Mouse (Mus musculus): Measurements from ENCODE around the gene Baiap2. TPM values are rescaled to one million over a fixed set of nuclear protein-coding genes. Genes with fewer than 3 reads are reported as not detected.

The Baiap2 gene
- polyA plus RNA-seq, 1 experiment from 2014 or later: 17.7 TPM

- WGBS: 38% methylated on average over 14 of the region's 14 CpGs
- H3K4me1 ChIP-seq (ENCODE audit: control insufficient read depth, insufficient read depth, low read length): peaks cover 9% of the 10 kb centered on the region; the same call in 1 of the 2 replicates
- H3K27ac ChIP-seq (replicated peaks; ENCODE audit: low read depth, low read length): no peak overlapping the region
These were observed 108.7 kb downstream of the Baiap2 start for GRCm38 (mm10) chr11:120051124-120051811.

GRCm38 (mm10) chr11:120052274-120052673 is 109.7 kb downstream of the Baiap2 start:
- Histone ChIP-seq H3K27ac (replicated peaks; ENCODE audit: low read depth, low read length) (no peak overlapping the region), H3K27me3 (ENCODE audit: control insufficient read depth, insufficient read depth, low read length) (peaks cover 19% of the 10 kb centered on the region), H3K4me1 (ENCODE audit: control insufficient read depth, insufficient read depth, low read length) (peaks cover 5% of the 10 kb centered on the region; the same call in 1 of the 2 replicates), H3K36me3 (ENCODE audit: control insufficient read depth, insufficient read depth, low read length) (no peaks in the 10 kb centered on the region), H3K9me3 (ENCODE audit: control insufficient read depth, low read length) (no peaks in the 10 kb centered on the region), H3K4me2 (ENCODE audit: low read depth, severe bottlenecking) (no peak overlapping the region), H3K9ac (ENCODE audit: low read length) (no peak overlapping the region), H3K4me3 (ENCODE audit: low read depth, low read length) (no peak overlapping the region)
- ATAC-seq (ENCODE audit: insufficient number of reproducible peaks, low FRiP score, low TSS enrichment, low read depth): no peak
- no peak for DNase-seq (ENCODE audit: low spot score)
- 81% methylated on average over 9 of the region's 9 CpGs for whole genome bisulfite sequencing

More at GRCm38 (mm10) chr11:120051124-120051811, 108.7 kb downstream of the Baiap2 start:
- H3K4me2 ChIP-seq (ENCODE audit: low read depth, severe bottlenecking): no peak overlapping the region
- no peak overlapping the region for H3K9ac ChIP-seq (ENCODE audit: low read length)
- ATAC-seq (ENCODE audit: insufficient number of reproducible peaks, low FRiP score, low TSS enrichment, low read depth) (no peak), DNase-seq (ENCODE audit: low spot score) (no peak)
- H3K36me3 ChIP-seq (ENCODE audit: control insufficient read depth, insufficient read depth, low read length): no peaks in the 10 kb centered on the region
- no peaks in the 10 kb centered on the region for H3K9me3 ChIP-seq (ENCODE audit: control insufficient read depth, low read length)
- H3K27me3 ChIP-seq (ENCODE audit: control insufficient read depth, insufficient read depth, low read length): peaks cover 23% of the 10 kb centered on the region
- H3K4me3 ChIP-seq (ENCODE audit: low read depth, low read length): no peak overlapping the region

- H3K36me3 ChIP-seq (ENCODE audit: control insufficient read depth, insufficient read depth, low read length): no peaks in the 10 kb centered on the region
- DNase-seq (ENCODE audit: low spot score): no peak
- no peak for ATAC-seq (ENCODE audit: insufficient number of reproducible peaks, low FRiP score, low TSS enrichment, low read depth)
- H3K4me2 ChIP-seq (ENCODE audit: low read depth, severe bottlenecking): no peak overlapping the region
- whole genome bisulfite sequencing: 80% methylated on average over 4 of the region's 4 CpGs
- no peak overlapping the region for H3K9ac ChIP-seq (ENCODE audit: low read length)
- no peaks in the 10 kb centered on the region for H3K9me3 ChIP-seq (ENCODE audit: control insufficient read depth, low read length)
- H3K27ac ChIP-seq (replicated peaks; ENCODE audit: low read depth, low read length): no peak overlapping the region
- H3K27me3 ChIP-seq (ENCODE audit: control insufficient read depth, insufficient read depth, low read length): peaks cover 4% of the 10 kb centered on the region
- H3K4me1 ChIP-seq (ENCODE audit: control insufficient read depth, insufficient read depth, low read length): no peaks in the 10 kb centered on the region
- H3K4me3 ChIP-seq (ENCODE audit: low read depth, low read length): no peak overlapping the region
These were observed 111.3 kb downstream of the Baiap2 start for GRCm38 (mm10) chr11:120053846-120054245.

GRCm38 (mm10) chr11:120055953-120056732 is 113.6 kb downstream of the Baiap2 start:
- no peaks in the 10 kb centered on the region for H3K36me3 ChIP-seq (ENCODE audit: control insufficient read depth, insufficient read depth, low read length)
- H3K9me3 ChIP-seq (ENCODE audit: control insufficient read depth, low read length): no peaks in the 10 kb centered on the region
- no peak overlapping the region for H3K9ac ChIP-seq (ENCODE audit: low read length)
- no peaks in the 10 kb centered on the region for H3K4me1 ChIP-seq (ENCODE audit: control insufficient read depth, insufficient read depth, low read length)
- H3K27me3 ChIP-seq (ENCODE audit: control insufficient read depth, insufficient read depth, low read length): no peaks in the 10 kb centered on the region
- DNase-seq (ENCODE audit: low spot score) (no peak), ATAC-seq (ENCODE audit: insufficient number of reproducible peaks, low FRiP score, low TSS enrichment, low read depth) (no peak)
- WGBS: 87% methylated on average over 12 of the region's 12 CpGs
- no peak overlapping the region for H3K4me2 ChIP-seq (ENCODE audit: low read depth, severe bottlenecking)
- no peak overlapping the region for H3K4me3 ChIP-seq (ENCODE audit: low read depth, low read length)
- H3K27ac ChIP-seq (replicated peaks; ENCODE audit: low read depth, low read length): no peak overlapping the region

MicroRNA genes within 50 kb of the gene (microRNA counts, 519-probe panel; counts per million panel counts)
- 2,322 counts per million, percentile 20 among the panel's probes with 10 or more counts for microRNA mmu-miR-338-3p
- microRNA mmu-miR-338-5p: not detected

Small RNA genes lying within 50 kb of the gene (microRNA-seq; reads per million reads assigned to microRNA genes)
- not detected for gene Mir3065
- gene Mir338: not detected

Other genes starting within 250 kb of the Baiap2 start
- 101 and 109 TPM in 2 replicates for gene Chmp6, start 29.3 kb upstream of the Baiap2 start, polyA plus RNA-seq (2014; fragmentation: Nextera tagmentation; extraction: Ambion mirVana)
- 1.5 and 1.8 TPM in 2 replicates for gene Aatk, start 104.4 kb downstream of the Baiap2 start, polyA plus RNA-seq (2014; fragmentation: Nextera tagmentation; extraction: Ambion mirVana)
- gene Cep131, start 144.1 kb downstream of the Baiap2 start, polyA plus RNA-seq (2014; fragmentation: Nextera tagmentation; extraction: Ambion mirVana): 30.5 and 33.7 TPM in 2 replicates
- 16.9 and 18.6 TPM in 2 replicates for gene Tepsin, start 156.0 kb downstream of the Baiap2 start, polyA plus RNA-seq (2014; fragmentation: Nextera tagmentation; extraction: Ambion mirVana)
- 71.3 and 71.4 TPM in 2 replicates for gene Ndufaf8, start 156.2 kb downstream of the Baiap2 start, polyA plus RNA-seq (2014; fragmentation: Nextera tagmentation; extraction: Ambion mirVana)
- gene Slc38a10, start 208.6 kb downstream of the Baiap2 start, polyA plus RNA-seq (2014; fragmentation: Nextera tagmentation; extraction: Ambion mirVana): 46.1 and 53.2 TPM in 2 replicates

Data from limb, embryonic 11.5 days (tissue).